Mouse (Mus musculus) Patski (cell line): ENCODE measurements around the gene Slc34a3. TPM values are rescaled to one million over a fixed set of nuclear protein-coding genes. Genes with fewer than 3 reads are reported as not detected.

ENCODE experiments used
- ATAC-seq: fragments of 100-300 bp; one replicate; pipeline ENCODE4 v1.8.0; 2021
- CTCF ChIA-PET: fragments of 350-600 bp; sonication (Branson Sonifier 250); formaldehyde crosslinking; loops from one replicate; lab custom pipeline; 2022; ENCODE audit warnings: inconsistent platforms; lab: Charles Lee
- POLR2A ChIA-PET: fragments of 350-600 bp; sonication (Branson Sonifier 250); formaldehyde crosslinking; loops from one replicate; lab custom pipeline; 2022; ENCODE audit warnings: antibody characterized with exemption, inconsistent platforms; lab: Charles Lee
- DNase-seq: peaks from one replicate; pipeline ENCODE4 v3.0.0-alpha.2; 2011; ENCODE audit warnings: low read depth, low spot score
- H3K27me3 ChIP-seq: fragments of 371-371 bp; one replicate; pipeline ENCODE4 v1.5.1; 2021
- CTCF ChIP-seq: fragments of 100-300 bp; IDR thresholded peaks from one replicate; pipeline ENCODE4 v1.5.1; 2021
- in situ Hi-C: fragments of 300-500 bp; cut with MboI; formaldehyde crosslinking; loops from 3 replicates; pipeline ENCODE4 v1.11.1; 2018; ENCODE audit warnings: low pct_unique_long_range_greater_than_20kb, mixed read lengths
- polyA plus RNA-seq: library from polyadenylated mRNA; unstranded; gene quantifications from one replicate; pipeline ENCODE4 v1.2.3, GENCODE M21; 2021

The Slc34a3 gene
- polyA plus RNA-seq, 1 experiment from 2014 or later, result not detected

DNA sequence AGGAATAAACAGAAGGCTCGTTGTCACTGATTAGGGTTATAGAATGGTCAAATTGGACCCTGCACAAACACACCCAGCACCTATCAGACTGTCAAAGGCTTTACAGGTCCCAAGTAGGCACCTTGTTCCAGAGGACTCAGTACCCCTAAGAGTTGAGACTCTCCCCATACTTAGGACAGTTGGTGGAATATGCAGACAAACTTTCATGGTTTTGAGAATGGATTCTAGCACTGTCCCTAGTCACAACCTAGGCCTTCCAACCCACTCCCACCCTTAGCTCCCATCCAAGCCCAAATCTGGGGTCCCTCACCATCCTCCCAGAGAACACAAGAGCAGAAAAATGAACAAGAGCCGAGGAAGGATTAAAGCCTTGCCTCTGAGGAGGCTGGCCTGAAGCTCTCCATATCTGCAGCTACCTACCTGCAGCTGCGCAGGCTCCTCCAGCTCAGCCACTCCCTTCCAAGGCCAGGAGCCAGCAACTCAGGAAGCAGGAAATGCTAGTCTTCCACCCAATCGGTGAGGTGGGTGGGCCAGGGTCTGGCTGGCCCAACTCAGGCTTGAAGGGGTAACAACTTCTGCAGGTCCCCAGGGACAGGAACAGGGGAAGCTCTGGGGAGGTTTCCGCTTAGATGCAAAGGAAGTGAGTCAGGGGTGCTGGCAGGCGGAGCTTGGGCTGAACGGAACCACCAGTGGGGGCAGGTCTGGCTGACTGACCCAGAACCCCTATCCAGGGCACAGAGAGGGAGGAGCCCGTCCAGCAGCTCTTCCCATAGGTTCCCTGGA lies 37.8 kb downstream of the Slc34a3 start, which contains the start of gene Tor4a:
Gene Tor4a (minus strand): TSS at position 715 of the 783 bp plus-strand sequence.
- no peak for DNase-seq
- CTCF ChIA-PET, result interaction anchor here (1.1 to 2.1 kb wide), 4 partner anchors 10 to 76 kb away, joined by 5 to 16 read pairs (median 6); partner anchors contain the start of genes Anapc2 and Ssna1
- in situ Hi-C loops, result no loop called here
- ATAC-seq, result peak; percentile 10
- no peak for TF ChIP-seq CTCF
- no peaks in the 10 kb centered on the region for H3K27me3 ChIP-seq
- POLR2A ChIA-PET, result interaction anchor here (0.9 kb wide), 1 partner anchor 14 kb away, joined by 3 read pairs; no protein-coding TSS in a partner anchor

DNA sequence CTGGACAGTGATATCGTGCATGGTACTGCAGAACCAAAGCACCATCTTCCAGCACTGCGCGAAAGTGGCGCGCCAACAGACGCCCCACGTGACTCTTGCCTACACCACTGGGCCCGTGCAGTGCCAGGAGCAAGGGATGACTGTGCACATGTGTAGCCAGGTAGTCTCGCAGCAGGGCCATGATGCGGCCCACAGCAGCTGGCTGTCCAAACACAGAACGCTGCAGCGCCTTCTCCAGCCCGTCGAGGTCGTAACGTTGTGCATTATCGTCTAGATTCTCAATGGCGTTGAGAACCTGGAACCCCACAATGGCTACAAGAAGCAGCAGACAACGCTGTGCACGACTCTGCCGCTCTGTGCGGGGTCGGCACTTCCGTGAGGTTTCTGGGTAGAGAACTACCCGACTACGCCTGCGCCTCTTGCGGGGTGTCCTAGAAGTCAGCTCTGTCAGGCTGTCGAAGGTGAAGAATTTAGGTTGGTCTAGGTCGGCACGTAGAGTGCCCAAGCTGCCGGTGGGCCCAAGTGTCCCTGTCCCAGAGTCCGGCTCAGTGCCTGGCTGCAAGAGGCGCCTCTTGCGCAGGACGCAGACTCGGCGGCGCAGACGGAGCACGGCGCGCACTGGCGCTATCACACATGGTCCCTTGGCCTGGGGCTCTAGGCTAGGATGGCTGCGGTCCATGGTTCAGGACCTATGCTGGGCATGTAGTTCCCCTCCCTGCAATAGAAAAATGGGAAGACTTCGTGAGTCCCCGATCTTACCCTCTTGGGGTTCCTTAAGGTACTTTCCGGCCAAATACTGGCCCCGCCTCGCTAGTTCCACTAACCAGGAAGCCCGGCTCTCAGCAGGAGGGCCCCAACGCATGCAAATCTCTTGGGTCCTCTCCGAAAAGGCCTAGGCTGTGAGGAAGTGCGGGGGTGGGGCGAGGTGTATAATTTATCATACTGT lies 38.7 kb downstream of the Slc34a3 start:
- ATAC-seq, result no peak
- ChIA-PET POLR2A (interaction anchor here (1.1 to 1.7 kb wide), 2 partner anchors 32 kb away, joined by 3 to 4 read pairs; no protein-coding TSS in a partner anchor), CTCF (interaction anchor here (2.0 to 2.2 kb wide), 4 partner anchors 8 to 77 kb away, joined by 6 to 25 read pairs (median 12); partner anchors contain the start of genes Anapc2 and Ssna1)
- in situ Hi-C loops, result no loop called here
- DNase-seq, result no peak
- no peaks in the 10 kb centered on the region for H3K27me3 ChIP-seq
- TF ChIP-seq CTCF, result no peak

DNA sequence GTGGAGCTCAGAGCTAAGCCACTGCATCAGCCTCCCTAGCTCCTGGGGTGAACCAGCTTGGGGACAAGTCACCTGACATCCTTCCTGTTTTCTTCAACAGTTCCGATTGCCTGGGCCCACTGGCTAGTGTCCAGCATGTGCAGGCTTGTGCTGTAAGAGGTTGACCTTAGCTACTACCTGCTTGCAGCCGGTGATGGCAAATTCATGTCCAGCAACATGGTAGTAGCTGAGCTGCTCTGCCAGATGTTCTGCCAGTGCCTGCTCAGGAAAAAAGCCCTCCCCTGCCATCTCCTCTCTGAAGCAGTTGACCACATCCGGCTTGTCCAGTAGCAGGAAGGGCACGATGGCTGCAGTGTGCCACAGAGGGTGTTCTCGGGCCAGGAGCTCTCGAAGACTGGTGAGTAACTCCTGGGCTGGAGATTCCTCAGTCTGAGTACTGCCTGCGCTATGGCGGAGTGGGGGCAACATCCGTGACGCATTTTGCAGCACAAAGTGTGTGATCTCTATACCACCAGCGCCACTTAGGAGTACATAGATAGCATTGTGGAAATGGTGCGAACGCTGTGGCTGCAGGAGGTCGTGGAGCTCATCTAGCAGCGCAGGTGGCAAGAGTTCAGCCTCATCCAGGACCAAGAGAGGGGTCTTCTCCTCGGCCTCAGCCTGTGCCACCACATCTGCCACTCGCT lies 39.5 kb downstream of the Slc34a3 start:
- ChIA-PET CTCF (interaction anchor here (1.1 to 2.2 kb wide), 5 partner anchors 9 to 75 kb away, joined by 3 to 25 read pairs (median 6); partner anchors contain the start of gene Tubb4b), POLR2A (interaction anchor here (1.1 to 1.7 kb wide), 2 partner anchors 31 to 33 kb away, joined by 3 to 4 read pairs; no protein-coding TSS in a partner anchor)
- no peak for DNase-seq
- no peak for TF ChIP-seq CTCF
- H3K27me3 ChIP-seq, result no peaks in the 10 kb centered on the region
- in situ Hi-C loops, result no loop called here
- ATAC-seq, result no peak

DNA sequence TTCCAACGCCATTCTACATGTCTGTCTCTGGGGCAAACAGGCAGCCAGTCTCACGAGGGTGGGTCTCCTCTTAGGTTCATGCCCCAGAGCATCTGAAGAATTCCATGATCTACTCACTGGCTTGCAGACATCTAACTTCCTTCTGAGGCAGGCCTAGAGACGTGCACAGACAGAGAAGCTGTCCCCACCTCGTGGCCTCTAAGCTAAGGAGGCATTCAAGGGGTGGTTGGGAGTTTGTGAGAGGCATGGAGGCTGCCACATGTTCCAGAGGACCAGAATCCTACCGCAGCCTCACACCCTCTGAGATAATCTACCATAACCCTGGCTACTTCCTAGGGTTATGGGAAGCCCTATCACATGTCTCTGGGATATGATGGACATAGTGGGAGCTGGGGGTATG lies 40.2 kb downstream of the Slc34a3 start:
- ChIA-PET CTCF (interaction anchor here (1.1 to 2.2 kb wide), 6 partner anchors 10 to 76 kb away, joined by 3 to 25 read pairs (median 5); partner anchors contain the start of genes Nelfb and Tubb4b), POLR2A (interaction anchor here (1.1 to 1.7 kb wide), 2 partner anchors 30 to 34 kb away, joined by 3 to 4 read pairs; no protein-coding TSS in a partner anchor)
- TF ChIP-seq CTCF, result no peak
- no peak for DNase-seq
- no peaks in the 10 kb centered on the region for H3K27me3 ChIP-seq
- in situ Hi-C loops, result no loop called here
- ATAC-seq, result no peak

DNA sequence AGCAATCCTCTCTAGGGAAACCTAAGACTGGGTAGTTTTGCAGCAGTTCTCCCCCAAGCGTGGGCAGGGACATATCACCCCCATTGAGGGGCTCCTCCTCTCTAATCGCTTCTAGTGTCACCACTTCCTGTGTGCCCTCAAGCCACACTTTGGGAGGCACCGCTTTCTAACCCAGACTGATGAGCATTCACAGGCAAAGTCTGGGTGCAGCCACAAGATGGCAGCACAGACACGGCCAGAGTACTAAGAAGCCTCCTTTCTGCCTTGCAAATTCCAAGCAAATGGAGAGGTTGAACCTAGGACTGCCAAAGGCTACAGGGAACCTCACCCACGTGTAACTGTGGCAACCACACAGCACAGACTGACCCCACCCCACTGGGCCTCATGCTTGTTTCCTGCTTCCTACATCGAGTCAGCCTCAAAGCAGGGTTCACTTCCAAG lies 40.8 kb downstream of the Slc34a3 start:
- ATAC-seq (peak; percentile 70), DNase-seq (no peak)
- TF ChIP-seq CTCF, result no peak
- H3K27me3 ChIP-seq, result no peaks in the 10 kb centered on the region
- CTCF ChIA-PET, result interaction anchor here (1.1 to 2.2 kb wide), 6 partner anchors 10 to 77 kb away, joined by 3 to 25 read pairs (median 6); partner anchors contain the start of gene Nelfb
- POLR2A ChIA-PET, result no interaction called here
- in situ Hi-C loops, result no loop called here

- ATAC-seq, result no peak
- no peak for TF ChIP-seq CTCF
- H3K27me3 ChIP-seq, result peaks cover 6% of the 10 kb centered on the region
- in situ Hi-C loops, result no loop called here
- CTCF ChIA-PET, result interaction anchor here (1.1 to 1.5 kb wide), 2 partner anchors 9 to 41 kb away, joined by 3 to 5 read pairs; no protein-coding TSS in a partner anchor
- DNase-seq, result no peak
- POLR2A ChIA-PET, result no interaction called here
Measured at GRCm38 (mm10) chr2:25187841-25188240, 46.3 kb downstream of the Slc34a3 start.

GRCm38 (mm10) chr2:25186575-25186930 lies 47.6 kb downstream of the Slc34a3 start:
- TF ChIP-seq CTCF, result no peak
- H3K27me3 ChIP-seq, result peaks cover 19% of the 10 kb centered on the region
- ATAC-seq (no peak), DNase-seq (no peak)
- POLR2A ChIA-PET, result no interaction called here
- CTCF ChIA-PET, result no interaction called here
- in situ Hi-C loops, result no loop called here

- POLR2A ChIA-PET, result no interaction called here
- no peak for DNase-seq
- no peak for ATAC-seq
- H3K27me3 ChIP-seq, result peaks cover 25% of the 10 kb centered on the region
- TF ChIP-seq CTCF, result no peak
- CTCF ChIA-PET, result no interaction called here
- in situ Hi-C loops, result no loop called here
Measured at GRCm38 (mm10) chr2:25185625-25186574, 48.3 kb downstream of the Slc34a3 start.

GRCm38 (mm10) chr2:25184496-25184895 lies 49.7 kb downstream of the Slc34a3 start:
- ChIA-PET POLR2A (no interaction called here), CTCF (no interaction called here)
- in situ Hi-C loops, result no loop called here
- ATAC-seq (no peak), DNase-seq (no peak)
- no peak for TF ChIP-seq CTCF
- H3K27me3 ChIP-seq, result peaks cover 37% of the 10 kb centered on the region
